Mouse (Mus musculus): ENCODE measurements around the gene Aptx. TPM values are rescaled to one million over a fixed set of nuclear protein-coding genes. Genes with fewer than 3 reads are reported as not detected.
A peak's percentile ranks its signal among the peaks of the same experiment; 100 is the strongest.

Gene Aptx
- total and polyA plus RNA-seq, 2 experiments, result 3.4 to 7.2 TPM

- Histone ChIP-seq H3K27ac (replicated peaks; ENCODE audit: insufficient read depth, low read depth, low read length) (peak overlapping the region; percentile 32), H3K4me1 (ENCODE audit: control insufficient read depth, insufficient read depth, low read length) (peaks cover 28% of the 10 kb centered on the region), H3K4me3 (ENCODE audit: insufficient read depth, low read depth, low read length) (no peak overlapping the region), H3K36me3 (ENCODE audit: control insufficient read depth, insufficient read depth, low read length) (no peaks in the 10 kb centered on the region), H3K79me2 (ENCODE audit: control insufficient read depth, insufficient read depth, low read length) (no peaks in the 10 kb centered on the region), H3K9ac (ENCODE audit: low read depth, low read length) (peak overlapping the region; percentile 32), H3K27me3 (ENCODE audit: control insufficient read depth, insufficient read depth, low read length) (no peaks in the 10 kb centered on the region)
- TF ChIP-seq CTCF (IDR thresholded peaks at IDR 0.05; ENCODE audit: low read depth, low read length) (no peak), POLR2A (IDR thresholded peaks at IDR 0.05; ENCODE audit: extremely low read depth, insufficient read depth, low read length) (no peak)
- 23% methylated on average over 9 of the region's 9 CpGs for WGBS
- DNase-seq (ENCODE audit: extremely low read depth, low read depth, low spot score), result no peak
These were observed 799 bp upstream of the Aptx start for GRCm38 (mm10) chr4:40703710-40704275.

DNA sequence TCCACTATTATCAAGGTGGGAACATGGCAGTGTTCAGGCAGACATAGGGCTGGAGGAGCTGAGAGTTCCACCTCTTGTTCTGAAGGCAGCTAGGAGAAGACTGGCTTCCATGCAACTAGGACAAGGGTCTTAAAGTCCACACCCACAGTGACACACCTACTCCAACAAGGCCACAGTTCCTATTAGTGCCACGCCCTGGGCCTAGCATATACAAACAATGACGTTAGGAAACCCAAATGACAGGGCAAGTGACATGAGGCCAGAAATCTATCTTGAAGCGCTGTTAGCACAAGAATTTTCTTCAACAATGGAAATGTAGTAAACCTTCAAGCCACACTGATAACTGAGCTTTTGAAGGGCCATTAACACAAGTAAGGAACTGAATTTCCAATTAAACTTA, 1.2 kb downstream of the Aptx start:
- Histone ChIP-seq H3K4me3 (ENCODE audit: insufficient read depth, low read depth, low read length) (peak overlapping the region; percentile 75; the same call in 1 of the 2 replicates), H3K9ac (ENCODE audit: low read depth, low read length) (no peak overlapping the region)

GRCm38 (mm10) chr4:40700216-40700615, 2.8 kb downstream of the Aptx start:
- peak; percentile 99 for DNase-seq (ENCODE audit: extremely low read depth, low read depth, low spot score)
- H3K9ac ChIP-seq (ENCODE audit: low read depth, low read length), result 0 out of 2 replicates have a peak overlapping the region, but pooled peaks have one; percentile 1
- peaks cover 33% of the 10 kb centered on the region for H3K4me1 ChIP-seq (ENCODE audit: control insufficient read depth, insufficient read depth, low read length)
- no peak for TF ChIP-seq CTCF (IDR thresholded peaks at IDR 0.05; ENCODE audit: low read depth, low read length)
- TF ChIP-seq POLR2A (IDR thresholded peaks at IDR 0.05; ENCODE audit: extremely low read depth, insufficient read depth, low read length), result no peak
- H3K27ac ChIP-seq (replicated peaks; ENCODE audit: insufficient read depth, low read depth, low read length), result peak overlapping the region; percentile 92
- WGBS, result 8% methylated on average over 8 of the region's 8 CpGs
- no peaks in the 10 kb centered on the region for H3K79me2 ChIP-seq (ENCODE audit: control insufficient read depth, insufficient read depth, low read length)
- H3K4me3 ChIP-seq (ENCODE audit: insufficient read depth, low read depth, low read length), result no peak overlapping the region
- H3K27me3 ChIP-seq (ENCODE audit: control insufficient read depth, insufficient read depth, low read length), result no peaks in the 10 kb centered on the region
- H3K36me3 ChIP-seq (ENCODE audit: control insufficient read depth, insufficient read depth, low read length), result peaks cover 2% of the 10 kb centered on the region; the same call in 1 of the 2 replicates

More for the DNA sequence above, 1.2 kb downstream of the Aptx start:
- no peaks in the 10 kb centered on the region for H3K27me3 ChIP-seq (ENCODE audit: control insufficient read depth, insufficient read depth, low read length)
- peaks cover 33% of the 10 kb centered on the region for H3K4me1 ChIP-seq (ENCODE audit: control insufficient read depth, insufficient read depth, low read length)
- WGBS, result 21% methylated on average over 3 of the region's 3 CpGs
- peak; percentile 72 for DNase-seq (ENCODE audit: extremely low read depth, low read depth, low spot score)
- TF ChIP-seq CTCF (IDR thresholded peaks at IDR 0.05; ENCODE audit: low read depth, low read length), result no peak
- TF ChIP-seq POLR2A (IDR thresholded peaks at IDR 0.05; ENCODE audit: extremely low read depth, insufficient read depth, low read length), result no peak
- peak overlapping the region; percentile 92 for H3K27ac ChIP-seq (replicated peaks; ENCODE audit: insufficient read depth, low read depth, low read length)
- H3K79me2 ChIP-seq (ENCODE audit: control insufficient read depth, insufficient read depth, low read length), result no peaks in the 10 kb centered on the region
- no peaks in the 10 kb centered on the region; the same call in 1 of the 2 replicates for H3K36me3 ChIP-seq (ENCODE audit: control insufficient read depth, insufficient read depth, low read length)

- Histone ChIP-seq H3K27ac (replicated peaks; ENCODE audit: insufficient read depth, low read depth, low read length) (no peak overlapping the region), H3K9ac (ENCODE audit: low read depth, low read length) (no peak overlapping the region), H3K4me3 (ENCODE audit: insufficient read depth, low read depth, low read length) (no peak overlapping the region), H3K79me2 (ENCODE audit: control insufficient read depth, insufficient read depth, low read length) (no peaks in the 10 kb centered on the region; the same call in 1 of the 2 replicates), H3K27me3 (ENCODE audit: control insufficient read depth, insufficient read depth, low read length) (no peaks in the 10 kb centered on the region), H3K36me3 (ENCODE audit: control insufficient read depth, insufficient read depth, low read length) (peaks cover 22% of the 10 kb centered on the region), H3K4me1 (ENCODE audit: control insufficient read depth, insufficient read depth, low read length) (peaks cover 23% of the 10 kb centered on the region)
- TF ChIP-seq POLR2A (IDR thresholded peaks at IDR 0.05; ENCODE audit: extremely low read depth, insufficient read depth, low read length), result no peak
- TF ChIP-seq CTCF (IDR thresholded peaks at IDR 0.05; ENCODE audit: low read depth, low read length), result no peak
- DNase-seq (ENCODE audit: extremely low read depth, low read depth, low spot score), result no peak
- 91% methylated on average over 7 of the region's 7 CpGs for WGBS
These were observed 5.9 kb downstream of the Aptx start for GRCm38 (mm10) chr4:40697059-40697458.

GRCm38 (mm10) chr4:40691100-40691499, 11.9 kb downstream of the Aptx start:
- Histone ChIP-seq H3K4me1 (ENCODE audit: control insufficient read depth, insufficient read depth, low read length) (no peaks in the 10 kb centered on the region), H3K9ac (ENCODE audit: low read depth, low read length) (no peak overlapping the region), H3K27ac (replicated peaks; ENCODE audit: insufficient read depth, low read depth, low read length) (no peak overlapping the region), H3K36me3 (ENCODE audit: control insufficient read depth, insufficient read depth, low read length) (peaks cover 30% of the 10 kb centered on the region), H3K4me3 (ENCODE audit: insufficient read depth, low read depth, low read length) (no peak overlapping the region), H3K27me3 (ENCODE audit: control insufficient read depth, insufficient read depth, low read length) (no peaks in the 10 kb centered on the region), H3K79me2 (ENCODE audit: control insufficient read depth, insufficient read depth, low read length) (no peaks in the 10 kb centered on the region; the same call in 1 of the 2 replicates)
- no peak for DNase-seq (ENCODE audit: extremely low read depth, low read depth, low spot score)
- TF ChIP-seq POLR2A (IDR thresholded peaks at IDR 0.05; ENCODE audit: extremely low read depth, insufficient read depth, low read length), result no peak
- no peak for TF ChIP-seq CTCF (IDR thresholded peaks at IDR 0.05; ENCODE audit: low read depth, low read length)
- WGBS, result 94% methylated on average over 11 of the region's 11 CpGs

DNA sequence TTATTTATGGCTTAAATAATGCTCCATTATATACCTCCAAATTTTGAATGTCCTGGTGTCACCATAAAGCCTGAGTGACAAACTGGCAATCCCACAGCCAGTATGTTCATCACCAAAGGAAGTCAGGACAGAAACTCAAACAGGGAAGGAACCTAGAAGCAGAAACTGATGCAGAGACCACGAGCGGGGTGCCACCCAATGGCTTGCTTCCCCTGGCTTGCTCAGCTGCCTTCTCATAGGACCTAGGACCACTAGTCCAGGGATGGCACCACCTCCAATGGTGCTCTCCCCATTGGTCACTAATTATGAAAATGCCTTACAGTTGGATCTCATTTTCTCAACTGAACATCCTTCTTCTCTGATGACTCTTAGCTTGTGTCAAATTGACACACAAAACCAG, 19.7 kb downstream of the Aptx start:
- no peaks in the 10 kb centered on the region for H3K27me3 ChIP-seq (ENCODE audit: control insufficient read depth, insufficient read depth, low read length)
- DNase-seq (ENCODE audit: extremely low read depth, low read depth, low spot score), result no peak
- H3K4me1 ChIP-seq (ENCODE audit: control insufficient read depth, insufficient read depth, low read length), result no peaks in the 10 kb centered on the region
- no peak for TF ChIP-seq CTCF (IDR thresholded peaks at IDR 0.05; ENCODE audit: low read depth, low read length)
- TF ChIP-seq POLR2A (IDR thresholded peaks at IDR 0.05; ENCODE audit: extremely low read depth, insufficient read depth, low read length), result no peak
- no peak overlapping the region for H3K27ac ChIP-seq (replicated peaks; ENCODE audit: insufficient read depth, low read depth, low read length)
- 88% methylated on average over 2 of the region's 2 CpGs for WGBS
- H3K79me2 ChIP-seq (ENCODE audit: control insufficient read depth, insufficient read depth, low read length), result no peaks in the 10 kb centered on the region
- no peak overlapping the region for H3K4me3 ChIP-seq (ENCODE audit: insufficient read depth, low read depth, low read length)
- H3K9ac ChIP-seq (ENCODE audit: low read depth, low read length), result no peak overlapping the region
- peaks cover 10% of the 10 kb centered on the region; the same call in 1 of the 2 replicates for H3K36me3 ChIP-seq (ENCODE audit: control insufficient read depth, insufficient read depth, low read length)
